In genomic region chr17:63863647-63864149, GRCm38 (mm10) we compare ENCODE assay signal across 7 mouse cellular contexts. TPM values are rescaled to one million over a fixed set of nuclear protein-coding genes. Genes with fewer than 3 reads are reported as not detected.
A peak's percentile ranks its signal among the peaks of the same experiment; 100 is the strongest.
DNase-seq lines count a peak whose midpoint lies in the region; ATAC-seq lines count a peak whose summit lies in the region.

Gene A930002H24Rik, minus strand, starts transcription at chr17:63863791.

- ATAC-seq in granulocyte monocyte progenitor cell, adult 5-6 weeks (replicated peaks; ENCODE audit: poor library complexity, severe bottlenecking), result peak; percentile 95
- peak; percentile 99 for ATAC-seq in midbrain, embryonic 13.5 days

- H3K4me3 ChIP-seq in limb, embryonic 10.5 days, result peak within 1 kb of the TSS; percentile 94
- peak within 1 kb of the TSS; percentile 87 for H3K4me3 ChIP-seq in midbrain, embryonic 13.5 days (replicated peaks)

- H3K4me2 ChIP-seq in midbrain, embryonic 13.5 days (replicated peaks), result peak within 1 kb of the TSS; percentile 85

- under 1% methylated on average over 55 of the region's 55 CpGs for WGBS in limb, embryonic 10.5 days
- WGBS in midbrain, embryonic 13.5 days, result under 1% methylated on average over 52 of the region's 55 CpGs

- H3K4me1 ChIP-seq in limb, embryonic 10.5 days, result peaks cover 9% of the 10 kb centered on the region
- peaks cover 16% of the 10 kb centered on the region; the same call in 1 of the 2 replicates for H3K4me1 ChIP-seq in midbrain, embryonic 13.5 days (replicated peaks)

- H3K9ac ChIP-seq in midbrain, embryonic 13.5 days (replicated peaks), result peak within 1 kb of the TSS; percentile 92

- H3K27me3 ChIP-seq in limb, embryonic 10.5 days (ENCODE audit: low read depth, poor library complexity, severe bottlenecking), result no peaks in the 10 kb centered on the region
- 0 out of 2 replicates have a peak, but pooled peaks cover 6% of the 10 kb centered on the region for H3K27me3 ChIP-seq in midbrain, embryonic 13.5 days

- no peaks in the 10 kb centered on the region for H3K36me3 ChIP-seq in limb, embryonic 10.5 days
- no peaks in the 10 kb centered on the region for H3K36me3 ChIP-seq in midbrain, embryonic 13.5 days

- peak; percentile 99 for DNase-seq in adrenal gland, adult 8-10 months
- peak; percentile 98 for DNase-seq in embryo, embryonic 9.5 days (ENCODE audit: extremely low spot score)
- DNase-seq in kidney, adult 11 months, result peak; percentile 98
- DNase-seq in limb, embryonic 10.5 days (ENCODE audit: low spot score), result peak; percentile 97
- peak; percentile 88 for DNase-seq in spleen, adult 12 weeks (ENCODE audit: low spot score)

- no peaks in the 10 kb centered on the region for H3K9me3 ChIP-seq in limb, embryonic 10.5 days (replicated peaks)
- no peaks in the 10 kb centered on the region for H3K9me3 ChIP-seq in midbrain, embryonic 13.5 days

- H3K27ac ChIP-seq in limb, embryonic 10.5 days, result peak within 1 kb of the TSS; percentile 93
- peak within 1 kb of the TSS; percentile 93 for H3K27ac ChIP-seq in midbrain, embryonic 13.5 days

RNA-seq across cellular contexts. Expression of gene A930002H24Rik, which starts in this region (rescaled TPM):
- total RNA-seq in adrenal gland, adult 8-10 months (2022), result 1 to 10 TPM in 1 of 4 experiments, not detected in 3; 2.4 TPM
- not detected in 2 replicates for total RNA-seq in granulocyte monocyte progenitor cell, adult 5-6 weeks (2014; fragmentation: Nextera tagmentation)
- total RNA-seq in granulocyte monocyte progenitor cell, adult 5-6 weeks (2017), result not detected in 2 replicates
- polyA plus RNA-seq in limb, embryonic 10.5 days (2016; fragmentation: Nextera tagmentation; extraction: Ambion mirVana), result 1.0 and 1.5 TPM in 2 replicates
- polyA plus RNA-seq in midbrain, embryonic 13.5 days (2015; fragmentation: Nextera tagmentation; extraction: Ambion mirVana), result 1.8 and 2.6 TPM in 2 replicates

Comparison
In these comparisons a context has a peak if more than half of its experiments do, and no peak if none do; other contexts are left out.
1. Peak in every context shown above with its lines: DNase-seq, ATAC-seq, H3K4me3 ChIP-seq and H3K27ac ChIP-seq.
2. Peak in ATAC-seq in granulocyte monocyte progenitor cell, adult 5-6 weeks; RNA of the gene not detected or under 1 TPM.